Mouse (Mus musculus) hindbrain, embryonic 11.5 days (tissue): ENCODE data around the gene Emilin2. TPM values are rescaled to one million over a fixed set of nuclear protein-coding genes. Genes with fewer than 3 reads are reported as not detected.

ENCODE experiments used
- ATAC-seq: fragments of 200-750 bp; cut with Nextera tagmentation; 2 replicates; pipeline ENCODE4 v1.8.0; 2017; ENCODE audit warnings: mild to moderate bottlenecking, moderate TSS enrichment, moderate library complexity; ENCODE audit not compliant: low FRiP score
- DNase-seq: peaks from one replicate; pipeline ENCODE4 v3.0.0-alpha.2; 2015; ENCODE audit warnings: low spot score
- H3K27ac ChIP-seq: fragments of 300-500 bp; sonication (generic); 2 replicates; pipeline ENCODE4 v1.5.1; 2014; ENCODE audit warnings: mild to moderate bottlenecking, low read depth, low read length
- H3K27me3 ChIP-seq: fragments of 300-500 bp; sonication (generic); 2 replicates; pipeline ENCODE4 v1.6.1; 2014; ENCODE audit warnings: mild to moderate bottlenecking, low read length, moderate library complexity, mixed read lengths; ENCODE audit not compliant: control insufficient read depth, insufficient read depth
- H3K36me3 ChIP-seq: fragments of 300-500 bp; sonication (generic); 2 replicates; pipeline ENCODE4 v1.6.1; 2014; ENCODE audit warnings: mild to moderate bottlenecking, low read length, moderate library complexity, mixed read lengths; ENCODE audit not compliant: control insufficient read depth, insufficient read depth
- H3K4me1 ChIP-seq: fragments of 300-500 bp; sonication (generic); replicated peaks from 2 replicates; pipeline ENCODE4 v1.6.1; 2014; ENCODE audit warnings: low read length, mixed read lengths; ENCODE audit not compliant: control insufficient read depth, insufficient read depth
- H3K4me2 ChIP-seq: fragments of 300-500 bp; sonication (generic); replicated peaks from 2 replicates; pipeline ENCODE4 v1.6.1; 2014; ENCODE audit warnings: mild to moderate bottlenecking, low read depth, low read length
- H3K4me3 ChIP-seq: fragments of 300-500 bp; sonication (generic); 2 replicates; pipeline ENCODE4 v1.5.1; 2014; ENCODE audit warnings: low read depth, low read length
- H3K9ac ChIP-seq: fragments of 300-500 bp; sonication (generic); 2 replicates; pipeline ENCODE4 v1.6.1; 2014; ENCODE audit warnings: low read depth, low read length
- H3K9me3 ChIP-seq: fragments of 300-500 bp; sonication (generic); 2 replicates; pipeline ENCODE4 v1.6.1; 2016; ENCODE audit warnings: low read length; ENCODE audit not compliant: control insufficient read depth
- WGBS: fragments of 180-500 bp; shearing (Covaris S2); extraction: QIAGEN DNeasy Blood & Tissue Kit; methylation state at CpG from one replicate; pipeline ENCODE4 v1.1.7; 2014; 5-methylcytosine and 5-hydroxymethylcytosine counted together
- polyA plus RNA-seq: library from polyadenylated mRNA; unstranded; fragments of >200 nt; fragmentation: Nextera tagmentation; extraction: Ambion mirVana; gene quantifications from 2 replicates; pipeline ENCODE4 v1.2.1, GENCODE M21; 2014

Emilin2 gene
- polyA plus RNA-seq, 1 experiment from 2014 or later: 7.8 TPM

GRCm38 (mm10) chr17:71225091-71225490 lies 86.7 kb downstream of the Emilin2 start:
- WGBS: 39% methylated on average over 5 of the region's 5 CpGs
- ATAC-seq (no peak), DNase-seq (peak; percentile 59)
- Histone ChIP-seq H3K4me2 (no peak overlapping the region), H3K36me3 (no peaks in the 10 kb centered on the region), H3K4me1 (no peaks in the 10 kb centered on the region), H3K9ac (no peak overlapping the region), H3K9me3 (no peaks in the 10 kb centered on the region), H3K27me3 (no peaks in the 10 kb centered on the region), H3K27ac (no peak overlapping the region), H3K4me3 (no peak overlapping the region)

- H3K9ac ChIP-seq: no peak overlapping the region
- H3K4me2 ChIP-seq: no peak overlapping the region
- no peak overlapping the region for H3K4me3 ChIP-seq
- 75% methylated on average over 2 of the region's 2 CpGs for WGBS
- DNase-seq (no peak), ATAC-seq (no peak)
- H3K36me3 ChIP-seq: no peaks in the 10 kb centered on the region
- no peaks in the 10 kb centered on the region for H3K4me1 ChIP-seq
- no peaks in the 10 kb centered on the region for H3K9me3 ChIP-seq
- H3K27ac ChIP-seq: no peak overlapping the region
- no peaks in the 10 kb centered on the region for H3K27me3 ChIP-seq
Observed at GRCm38 (mm10) chr17:71224521-71224920, 87.3 kb downstream of the Emilin2 start.

- H3K36me3 ChIP-seq: no peaks in the 10 kb centered on the region
- no peaks in the 10 kb centered on the region for H3K4me1 ChIP-seq
- ATAC-seq (no peak), DNase-seq (no peak)
- no peaks in the 10 kb centered on the region for H3K27me3 ChIP-seq
- H3K27ac ChIP-seq: no peak overlapping the region
- no peak overlapping the region for H3K4me3 ChIP-seq
- no peak overlapping the region for H3K4me2 ChIP-seq
- no peaks in the 10 kb centered on the region for H3K9me3 ChIP-seq
- no peak overlapping the region for H3K9ac ChIP-seq
- WGBS: 90% methylated on average over 5 of the region's 5 CpGs
Observed at GRCm38 (mm10) chr17:71223676-71224075, 88.1 kb downstream of the Emilin2 start.

- no peak for DNase-seq
- no peak for ATAC-seq
- 87% methylated on average over 3 of the region's 3 CpGs for WGBS
Observed at GRCm38 (mm10) chr17:71221383-71221782, 90.4 kb downstream of the Emilin2 start.

GRCm38 (mm10) chr17:71217111-71217685 lies 94.6 kb downstream of the Emilin2 start:
- Histone ChIP-seq H3K4me3 (no peak overlapping the region), H3K4me1 (no peaks in the 10 kb centered on the region), H3K4me2 (no peak overlapping the region), H3K9me3 (no peaks in the 10 kb centered on the region), H3K27me3 (no peaks in the 10 kb centered on the region), H3K9ac (no peak overlapping the region), H3K36me3 (no peaks in the 10 kb centered on the region), H3K27ac (no peak overlapping the region)
- no peak for ATAC-seq
- 90% methylated on average over 5 of the region's 5 CpGs for WGBS
- DNase-seq: no peak

More at GRCm38 (mm10) chr17:71221383-71221782, 90.4 kb downstream of the Emilin2 start:
- Histone ChIP-seq H3K27me3 (no peaks in the 10 kb centered on the region), H3K9ac (no peak overlapping the region), H3K4me3 (no peak overlapping the region), H3K27ac (no peak overlapping the region), H3K4me2 (no peak overlapping the region), H3K9me3 (no peaks in the 10 kb centered on the region), H3K4me1 (no peaks in the 10 kb centered on the region), H3K36me3 (no peaks in the 10 kb centered on the region)

GRCm38 (mm10) chr17:71216263-71216662 lies 95.5 kb downstream of the Emilin2 start:
- Histone ChIP-seq H3K9ac (no peak overlapping the region), H3K27me3 (no peaks in the 10 kb centered on the region), H3K4me3 (no peak overlapping the region), H3K9me3 (no peaks in the 10 kb centered on the region), H3K4me1 (no peaks in the 10 kb centered on the region), H3K4me2 (no peak overlapping the region), H3K27ac (no peak overlapping the region), H3K36me3 (no peaks in the 10 kb centered on the region)
- no peak for DNase-seq
- WGBS: 94% methylated on average over 2 of the region's 2 CpGs
- ATAC-seq: no peak

GRCm38 (mm10) chr17:71215241-71215839 lies 96.4 kb downstream of the Emilin2 start:
- Histone ChIP-seq H3K36me3 (no peaks in the 10 kb centered on the region), H3K4me3 (no peak overlapping the region), H3K4me1 (no peaks in the 10 kb centered on the region), H3K27me3 (no peaks in the 10 kb centered on the region), H3K9me3 (no peaks in the 10 kb centered on the region), H3K27ac (no peak overlapping the region), H3K4me2 (no peak overlapping the region), H3K9ac (no peak overlapping the region)
- WGBS: 77% methylated on average over 2 of the region's 2 CpGs
- no peak for DNase-seq
- ATAC-seq: no peak

GRCm38 (mm10) chr17:71214514-71215240 lies 97.1 kb downstream of the Emilin2 start:
- WGBS: 88% methylated on average over 17 of the region's 17 CpGs
- Histone ChIP-seq H3K27me3 (no peaks in the 10 kb centered on the region), H3K4me3 (no peak overlapping the region), H3K9ac (no peak overlapping the region), H3K27ac (no peak overlapping the region), H3K4me2 (no peak overlapping the region), H3K4me1 (no peaks in the 10 kb centered on the region), H3K9me3 (no peaks in the 10 kb centered on the region), H3K36me3 (no peaks in the 10 kb centered on the region)
- DNase-seq (no peak), ATAC-seq (no peak)

- no peaks in the 10 kb centered on the region for H3K36me3 ChIP-seq
- no peaks in the 10 kb centered on the region for H3K9me3 ChIP-seq
- no peaks in the 10 kb centered on the region for H3K4me1 ChIP-seq
- ATAC-seq (no peak), DNase-seq (no peak)
- H3K27me3 ChIP-seq: no peaks in the 10 kb centered on the region
- H3K4me2 ChIP-seq: no peak overlapping the region
- WGBS: 88% methylated on average over 1 of the region's 1 CpGs
- no peak overlapping the region for H3K27ac ChIP-seq
- no peak overlapping the region for H3K4me3 ChIP-seq
- no peak overlapping the region for H3K9ac ChIP-seq
Observed at GRCm38 (mm10) chr17:71213666-71214065, 98.1 kb downstream of the Emilin2 start.
